Mouse (Mus musculus) WW6 (cell line): ENCODE results near the gene Lonrf3.

Experiments
- DNase-seq: peaks from one replicate; pipeline ENCODE4 v3.0.0-alpha.2; 2013; ENCODE audit warnings: low read depth, low spot score

Gene Lonrf3

DNA sequence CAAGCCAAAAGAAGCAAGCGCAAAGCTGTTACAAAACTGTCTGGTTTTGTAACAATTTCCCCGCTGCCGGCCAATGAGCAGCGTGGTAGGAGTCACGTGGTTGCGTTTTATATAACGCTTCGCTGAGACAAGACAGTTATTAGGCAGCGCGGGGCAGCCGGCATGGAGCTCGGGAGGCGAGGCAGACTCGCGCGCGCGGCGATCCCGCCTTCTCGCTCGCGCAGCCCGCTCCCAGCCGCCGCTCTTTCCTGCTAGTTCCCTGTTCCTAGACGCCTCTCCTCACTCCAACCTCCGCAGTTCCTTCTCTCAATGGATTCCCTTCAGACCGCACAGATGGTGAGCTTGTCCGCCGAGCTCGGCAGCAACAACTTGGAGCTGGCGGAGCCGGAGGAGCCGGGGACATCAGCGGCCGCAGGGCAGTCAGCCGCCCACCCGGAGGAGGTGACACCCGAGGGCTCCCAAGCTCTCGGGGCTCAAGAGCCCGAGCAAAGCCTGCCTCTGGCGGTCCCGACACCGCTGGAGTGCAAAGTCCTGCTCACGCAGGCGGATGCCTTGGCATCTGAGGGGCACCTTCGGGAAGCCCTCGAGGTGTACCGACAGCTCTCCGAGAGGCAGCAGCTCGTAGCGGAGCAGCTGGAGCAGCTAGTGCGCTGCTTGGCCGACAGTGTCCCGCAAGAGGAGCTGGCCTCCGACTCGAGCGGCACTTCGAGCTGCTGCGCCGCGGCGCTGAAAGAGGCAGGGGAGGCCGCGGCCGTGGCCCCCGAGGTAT is at the start of gene Lonrf3:
Gene Lonrf3, plus strand, starts transcription at position 83 of the 769 bp plus-strand sequence.
- no peak for DNase-seq

DNA sequence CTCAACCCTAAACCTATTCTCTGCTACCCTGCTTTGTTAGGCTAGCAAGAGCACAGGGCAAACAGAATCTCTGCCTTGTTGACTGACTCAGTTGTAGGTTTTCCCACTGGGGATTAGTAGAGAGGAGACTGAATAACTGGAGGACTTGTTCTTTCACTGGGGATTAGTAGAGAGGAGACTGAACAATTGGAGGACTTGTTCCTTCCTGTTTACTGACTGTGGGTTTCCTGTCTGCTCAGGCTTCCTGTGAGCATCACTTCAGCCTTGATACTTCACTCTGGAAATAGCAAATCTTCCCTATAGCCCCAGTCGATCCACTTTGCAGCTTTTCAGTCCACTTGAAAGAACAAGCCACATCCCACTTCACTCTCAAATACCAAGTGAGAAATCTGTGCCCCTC is 49.4 kb upstream of the Lonrf3 start:
- no peak for DNase-seq

DNA sequence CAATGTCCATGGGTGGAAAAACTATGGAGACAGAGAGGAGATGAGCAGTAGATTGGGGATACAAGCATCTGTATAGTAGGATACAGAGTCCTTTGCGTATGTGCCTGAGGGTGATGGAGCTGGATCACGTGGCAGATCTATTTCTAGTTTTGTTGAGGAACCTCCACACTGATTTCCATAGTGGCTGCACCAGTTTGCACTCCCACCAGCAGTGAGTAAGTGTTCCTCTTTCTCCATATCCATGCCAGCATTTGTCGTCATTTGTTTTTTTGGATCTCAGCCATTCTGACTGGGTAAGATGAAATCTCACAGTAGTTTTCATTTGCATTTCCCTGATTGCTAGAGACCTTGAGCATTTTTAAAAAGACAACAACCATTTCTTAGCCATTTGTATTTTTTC is 16.7 kb upstream of the Lonrf3 start:
- DNase-seq = no peak

DNA sequence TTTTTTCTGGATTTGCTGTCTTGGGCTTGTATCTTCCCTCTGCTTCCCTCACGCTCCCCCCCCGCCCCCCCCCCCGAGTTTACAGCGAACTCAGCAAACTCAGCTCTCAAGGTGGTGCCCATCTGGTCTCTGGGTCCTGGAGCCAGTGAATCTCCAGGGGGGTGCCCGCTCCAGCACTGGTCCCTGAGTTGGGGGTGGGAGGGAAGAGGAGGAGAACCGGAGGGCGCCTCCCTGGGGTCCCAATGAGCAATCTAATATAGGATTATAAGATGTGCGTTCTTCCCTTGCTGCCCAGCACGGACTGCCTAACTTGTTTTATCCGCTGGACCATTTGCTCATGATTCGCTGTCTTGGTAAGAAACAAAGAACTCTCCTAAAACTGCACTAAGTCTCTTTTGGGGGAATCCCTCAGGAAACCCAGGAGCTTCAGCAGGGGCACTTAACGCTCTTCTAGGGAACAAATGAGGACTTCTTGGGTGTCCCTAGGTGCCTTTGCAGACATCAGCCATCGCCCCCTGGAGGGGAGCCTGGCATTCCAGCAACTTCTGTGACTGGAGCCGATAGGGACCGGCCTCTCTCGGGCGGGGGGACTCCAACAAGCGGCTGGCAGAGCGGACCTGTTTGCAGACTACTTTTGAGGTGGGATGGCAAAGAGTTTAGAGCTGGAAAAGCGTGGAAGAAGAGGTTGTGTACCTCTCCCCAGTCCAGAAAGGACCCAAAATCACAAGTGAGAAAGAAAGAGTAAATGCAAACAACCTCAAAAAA is 480 bp upstream of the Lonrf3 start:
- DNase-seq = no peak

DNA sequence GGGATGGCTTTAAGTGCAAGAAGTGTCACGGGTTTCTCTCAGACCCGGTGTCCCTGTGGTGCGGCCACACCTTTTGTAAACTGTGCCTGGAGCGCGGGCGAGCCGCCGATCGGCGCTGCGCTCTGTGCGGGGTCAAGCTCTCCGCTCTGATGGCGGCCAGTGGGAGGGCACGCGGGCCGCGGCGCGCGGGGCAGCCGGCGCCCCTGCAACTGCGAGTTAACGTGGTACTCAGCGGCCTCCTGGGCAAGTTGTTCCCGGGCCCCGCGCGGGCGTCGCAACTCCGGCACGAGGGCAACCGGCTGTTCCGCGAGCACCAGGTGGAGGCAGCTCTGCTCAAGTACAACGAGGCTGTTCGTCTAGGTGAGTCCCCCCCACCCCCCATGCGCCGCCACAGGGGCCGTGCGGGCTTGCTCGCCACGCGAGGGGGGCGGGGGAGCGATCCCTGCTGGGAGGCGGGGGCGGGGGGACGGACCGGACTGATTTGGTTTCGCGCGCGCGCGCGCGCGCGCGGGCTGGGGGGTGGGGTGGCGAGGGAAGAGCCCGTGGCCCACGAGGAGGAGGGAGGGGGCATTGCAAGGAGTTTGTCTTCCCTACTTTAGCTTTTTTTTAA is 992 bp downstream of the Lonrf3 start:
- DNase-seq = no peak

DNA sequence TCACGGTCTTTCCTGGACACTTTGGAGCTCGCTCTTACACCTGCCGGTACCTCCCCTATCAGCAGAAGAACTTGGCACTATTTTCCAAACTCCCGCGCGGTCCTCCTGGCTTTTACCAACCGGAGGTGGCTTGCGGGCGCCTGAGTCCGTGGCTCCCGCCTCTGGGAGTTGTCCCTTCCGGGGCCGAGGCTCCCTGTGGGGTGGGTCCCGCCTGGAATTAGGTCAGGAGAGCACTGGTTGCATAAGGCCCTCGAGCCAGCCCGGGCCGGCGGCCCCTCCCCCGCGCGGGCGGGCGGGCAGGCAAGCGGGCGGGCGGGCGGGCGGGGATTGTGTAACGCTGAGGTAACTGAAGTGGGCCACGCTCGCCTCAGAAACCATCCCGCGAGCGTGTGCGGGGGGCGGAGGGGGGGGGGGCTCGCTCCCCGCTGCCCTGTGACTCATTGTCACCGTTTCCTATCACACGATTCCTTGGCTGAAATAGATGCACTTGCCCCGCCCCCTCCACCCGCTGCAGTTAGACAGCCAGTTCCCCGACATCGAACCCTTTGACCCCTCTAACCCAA is 1.8 kb downstream of the Lonrf3 start:
- DNase-seq = no peak

DNA sequence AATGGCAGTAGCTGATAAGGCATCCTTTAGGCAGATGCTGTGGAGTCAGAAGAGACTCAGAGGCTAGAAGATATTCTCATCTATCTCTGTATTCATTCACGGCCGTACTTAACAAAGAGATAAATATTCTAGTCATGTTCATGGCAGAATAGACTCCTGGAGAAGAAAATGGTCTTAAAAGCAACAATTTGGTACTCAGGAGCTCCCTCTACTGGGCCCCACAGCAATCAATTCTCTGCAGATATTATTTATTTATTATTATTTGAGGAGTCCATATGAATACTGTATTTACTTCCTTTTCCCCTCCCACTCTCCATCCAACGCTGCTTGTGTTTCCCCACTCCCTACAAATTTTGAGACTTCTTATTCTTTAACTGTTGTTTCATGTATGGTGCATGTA is 24.3 kb downstream of the Lonrf3 start:
- DNase-seq = no peak

DNA sequence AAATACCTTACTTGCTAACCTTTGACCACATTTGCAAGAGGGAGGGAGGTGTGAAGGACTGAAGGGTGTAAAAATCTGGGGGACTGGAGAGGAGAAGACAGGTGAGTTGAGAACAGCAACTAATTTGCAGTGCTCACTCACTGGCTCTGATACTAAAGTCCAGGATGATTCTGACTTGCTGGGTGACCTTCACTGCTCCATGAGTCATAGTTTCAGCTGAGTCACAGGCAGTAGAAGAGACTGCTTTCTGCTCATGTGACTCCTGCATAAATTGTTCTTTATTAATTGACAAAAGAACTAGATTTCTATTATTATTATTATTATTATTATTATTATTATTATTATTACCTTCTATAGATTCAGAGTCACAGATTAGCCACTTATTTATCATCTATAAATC is 57.2 kb downstream of the Lonrf3 start:
- no peak for DNase-seq

DNA sequence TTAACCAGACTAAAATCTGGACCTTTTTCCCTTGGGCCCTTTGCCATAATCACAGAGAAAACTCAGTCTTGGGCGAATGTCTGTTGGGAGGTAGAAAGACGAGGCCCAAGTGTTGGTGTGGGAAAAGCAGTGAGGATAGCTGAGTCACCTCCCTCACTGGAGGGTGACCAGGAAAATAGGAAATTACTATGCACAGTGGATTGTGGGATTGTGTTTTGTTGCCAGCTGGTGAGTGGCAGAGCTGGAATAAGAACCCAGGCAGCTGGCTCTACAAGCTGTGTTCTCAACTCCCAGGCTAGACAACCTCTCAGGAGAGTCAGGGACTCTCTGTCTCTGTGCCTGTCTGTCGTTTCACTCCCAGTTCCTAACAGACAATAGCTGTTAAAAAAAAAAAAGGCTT is 61.8 kb downstream of the Lonrf3 start:
- no peak for DNase-seq

DNA sequence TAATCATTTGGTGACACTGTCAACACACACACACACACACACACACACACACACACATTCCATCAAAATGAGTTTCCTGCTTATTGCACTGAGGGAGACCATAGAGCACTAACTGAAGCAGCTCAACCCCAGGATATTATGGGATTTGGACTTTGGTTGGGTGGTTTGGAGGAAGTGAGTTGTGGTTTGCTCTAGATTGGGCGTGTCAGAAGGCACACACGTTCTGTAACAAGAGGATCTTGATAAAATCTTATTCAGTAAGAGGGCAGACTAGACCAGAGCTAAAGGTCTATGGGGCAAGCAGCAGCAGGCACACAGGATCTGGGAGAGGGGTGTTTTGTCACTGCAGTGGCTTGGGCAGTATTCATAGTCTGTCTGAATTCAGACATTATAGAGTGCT is 62.4 kb downstream of the Lonrf3 start:
- DNase-seq = no peak

DNA sequence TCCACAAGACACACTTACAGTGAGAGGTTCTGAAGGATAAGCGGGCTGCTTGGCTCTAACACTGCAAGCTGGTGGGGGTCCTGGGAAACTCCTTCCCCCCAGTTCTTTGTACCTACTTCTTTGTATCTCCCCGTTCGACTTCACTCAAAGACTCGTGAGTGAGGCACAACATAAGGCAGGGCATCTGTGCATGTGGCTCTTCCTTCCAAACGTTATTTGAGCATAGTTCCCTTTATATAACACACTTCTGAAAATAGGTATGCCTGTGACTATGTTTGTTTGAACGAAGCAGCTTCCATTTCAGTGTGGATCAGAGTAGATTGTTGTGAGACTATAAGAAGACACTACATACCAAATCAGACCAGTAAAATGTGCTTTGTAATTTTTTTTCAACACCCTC is 64.5 kb downstream of the Lonrf3 start:
- no peak for DNase-seq

DNA sequence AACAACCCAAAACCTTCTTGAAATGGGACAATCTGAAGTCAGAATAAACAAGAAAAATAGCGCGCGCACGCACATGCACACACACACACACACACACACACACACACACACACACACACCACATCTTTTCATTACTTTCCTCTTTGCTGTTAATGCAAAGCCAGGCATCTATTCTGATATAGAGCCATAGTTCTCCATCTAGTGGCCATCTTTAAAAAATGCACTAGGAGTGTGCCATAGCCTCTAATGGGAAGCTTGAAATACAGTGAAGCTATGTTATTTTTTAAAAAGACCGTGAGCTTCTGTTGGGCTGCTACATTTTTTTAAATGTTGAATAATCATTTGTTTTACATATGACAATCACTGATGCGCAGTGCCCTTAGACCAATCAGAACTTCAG is 65.1 kb downstream of the Lonrf3 start:
- DNase-seq = no peak

DNA sequence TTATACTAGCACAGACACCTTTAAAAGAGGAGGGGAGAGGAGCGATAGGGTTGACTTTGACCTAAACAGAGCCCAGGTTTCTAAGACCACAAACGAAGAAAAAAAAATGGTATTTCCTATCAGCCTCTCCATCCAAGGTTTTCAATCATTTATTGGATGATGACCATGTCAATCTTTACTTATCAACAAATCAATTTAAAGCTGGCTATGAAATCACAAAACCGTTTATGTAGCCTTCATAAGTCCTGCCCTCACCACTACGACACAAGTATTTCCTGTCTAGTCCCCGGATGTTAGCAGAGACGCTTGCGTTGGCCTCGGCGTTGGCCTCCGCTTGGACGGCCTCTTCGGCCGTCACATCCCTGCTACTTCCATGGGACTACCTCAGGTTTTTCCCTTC is 72.8 kb downstream of the Lonrf3 start, which contains the start of gene Gm6268:
Gene Gm6268, plus strand, starts transcription at position 301 of the 400 bp plus-strand sequence.
- no peak for DNase-seq

DNA sequence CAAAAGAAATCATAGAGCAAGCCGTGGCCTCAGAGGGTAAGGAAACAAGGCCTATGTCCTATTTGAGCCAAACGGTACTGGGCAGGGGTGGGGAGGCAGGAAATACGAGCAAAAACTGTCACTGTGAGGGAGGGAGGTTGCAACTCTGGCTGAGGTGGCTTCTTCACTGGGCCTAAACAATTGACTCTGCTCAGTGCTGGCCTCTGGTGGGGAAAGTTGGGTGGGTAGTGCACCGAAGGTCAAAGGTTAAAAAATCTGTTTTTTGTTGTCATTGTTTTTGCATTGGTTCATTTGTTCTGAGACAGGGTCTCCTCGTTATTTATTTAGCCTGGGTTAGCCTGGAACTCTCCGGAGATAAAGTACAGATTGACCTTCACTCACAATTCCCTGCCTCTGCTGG is 74.2 kb downstream of the Lonrf3 start:
- DNase-seq = no peak
